ENCODE assay signal across 8 mouse cellular contexts in genomic region chr3:96593790-96594560, GRCm38 (mm10). TPM values are rescaled to one million over a fixed set of nuclear protein-coding genes. Genes with fewer than 3 reads are reported as not detected.
A peak's percentile ranks its signal among the peaks of the same experiment; 100 is the strongest.
DNase-seq lines count a peak whose midpoint lies in the region; ATAC-seq and TF ChIP-seq lines count a peak whose summit lies in the region.

Gene Polr3gl, minus strand, starts transcription at chr3:96594181.

- POLR2A ChIA-PET in Patski (lab: Charles Lee) = interaction anchor here (0.6 to 1.5 kb wide), 6 partner anchors 8 to 37 kb away, joined by 3 to 5 read pairs (median 4); partner anchors contain the start of gene Txnip

- in situ Hi-C loops in Patski (cut with MboI; ENCODE audit: low pct_unique_long_range_greater_than_20kb) = no loop called here

- H3K36me3 ChIP-seq in hindbrain, embryonic 14.5 days (replicated peaks; ENCODE audit: control insufficient read depth, insufficient read depth) = no peaks in the 10 kb centered on the region

- H3K4me2 ChIP-seq in hindbrain, embryonic 14.5 days (replicated peaks) = peak within 1 kb of the TSS; percentile 71

- DNase-seq in Patski (ENCODE audit: low read depth, low spot score) = no peak
- peak; percentile 97 to 98 for DNase-seq in cerebellum, postnatal 14 days
- DNase-seq in frontal cortex, postnatal 25 days (ENCODE audit: low spot score in 2 of 2) = peak; percentile 91 to 92
- peak; percentile 89 for DNase-seq in hindbrain, embryonic 14.5 days (ENCODE audit: low spot score)
- peak; percentile 90 for DNase-seq in left cerebral cortex, adult 11 months (ENCODE audit: low spot score)
- DNase-seq in lung, postnatal 4 days = peak; percentile 95 to 96
- peak; percentile 89 for DNase-seq in retina, postnatal 7 days (ENCODE audit: low read depth, low spot score)
- peak; percentile 82 for DNase-seq in urinary bladder, adult 2 months (ENCODE audit: low spot score)

- peak within 1 kb of the TSS; percentile 68 for H3K9ac ChIP-seq in hindbrain, embryonic 14.5 days

- no peak for TF ChIP-seq CTCF in Patski (IDR thresholded peaks at IDR 0.05)

- peaks cover 37% of the 10 kb centered on the region for H3K4me1 ChIP-seq in hindbrain, embryonic 14.5 days (replicated peaks; ENCODE audit: control insufficient read depth, insufficient read depth, low read length)

- peak; percentile 96 for ATAC-seq in Patski
- peak; percentile 86 for ATAC-seq in hindbrain, embryonic 14.5 days (ENCODE audit: low FRiP score)

- CTCF ChIA-PET in Patski (lab: Charles Lee) = interaction anchor here (0.7 to 2.7 kb wide), 14 partner anchors 8 to 101 kb away, joined by 3 to 26 read pairs (median 5); partner anchors contain the start of genes Gm16253 and Rbm8a

- H3K9me3 ChIP-seq in hindbrain, embryonic 14.5 days (ENCODE audit: control insufficient read depth, low read length) = no peaks in the 10 kb centered on the region

- peak within 1 kb of the TSS; percentile 80 for H3K27ac ChIP-seq in hindbrain, embryonic 14.5 days

- no peaks in the 10 kb centered on the region for H3K27me3 ChIP-seq in Patski
- H3K27me3 ChIP-seq in hindbrain, embryonic 14.5 days (ENCODE audit: control insufficient read depth, insufficient read depth, low read length) = no peaks in the 10 kb centered on the region

- H3K4me3 ChIP-seq in hindbrain, embryonic 14.5 days (replicated peaks; ENCODE audit: low read length) = peak within 1 kb of the TSS; percentile 57

- under 1% methylated on average over 37 of the region's 38 CpGs for WGBS in hindbrain, embryonic 14.5 days

RNA-seq across cellular contexts. Expression of gene Polr3gl, which starts in this region (rescaled TPM):
- 33.6 TPM for polyA plus RNA-seq in Patski (2021)
- polyA plus RNA-seq in hindbrain, embryonic 14.5 days (2014; fragmentation: Nextera tagmentation; extraction: Ambion mirVana) = 11.0 and 18.5 TPM in 2 replicates
- polyA plus RNA-seq in urinary bladder, adult 2 months (2012; rRNA removed) = 44.4 and 59.0 TPM in 2 replicates
